Mouse (Mus musculus) heart, adult 18-20 months (tissue): ENCODE measurements at regions not wholly inside any gene's neighbourhood (a gene's known extent, or its start where the extent isn't known, plus 50 kb on each side); places are given as distances from the start of the nearest gene placed in this dataset.

Source experiments
- DNase-seq, 2 experiments: peaks; one replicate each; pipeline ENCODE4 v3.0.0; 2021 to 2022; ENCODE audit warnings: mixed read lengths in 1 of 2

DNA sequence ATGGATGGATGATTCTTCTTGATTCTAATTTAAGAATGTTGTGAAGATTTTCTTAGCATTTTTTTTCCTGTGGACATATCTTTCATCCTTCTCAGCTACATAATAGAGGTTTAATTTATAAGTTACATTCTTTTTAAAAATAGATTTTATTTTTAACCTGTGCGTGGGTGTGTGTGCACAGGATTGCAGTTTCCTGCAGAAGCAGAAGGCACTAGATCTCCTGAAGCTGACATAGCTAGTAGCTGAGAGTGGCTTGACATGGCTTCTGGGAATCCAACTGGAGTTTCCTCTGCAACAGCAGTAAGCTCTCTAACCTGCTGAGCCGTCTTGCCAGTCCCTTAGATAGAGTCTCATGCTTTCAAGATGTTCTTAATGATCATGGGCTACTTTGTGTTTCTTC is 377.5 kb downstream of the Lrriq3 start:
- no peak for DNase-seq

DNA sequence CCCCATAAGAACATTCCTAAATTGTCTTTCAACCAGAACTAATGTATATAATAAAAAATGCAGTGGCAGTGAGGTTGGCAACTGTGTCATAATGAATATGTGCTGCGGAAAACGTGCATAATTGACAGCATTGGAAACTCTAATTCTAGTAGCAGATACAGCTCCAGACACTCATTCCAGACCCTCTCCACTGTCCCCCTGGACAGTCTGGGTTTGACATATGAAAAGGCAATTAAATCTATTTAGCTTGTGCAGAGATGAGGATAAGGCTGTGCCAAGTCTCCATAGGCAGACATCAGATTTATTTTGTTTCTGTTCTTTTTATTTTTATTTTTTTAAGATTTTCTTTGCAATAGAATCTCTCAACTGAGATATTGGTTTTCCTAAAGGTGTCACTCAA is 392.3 kb downstream of the Lrriq3 start:
- no peak for DNase-seq

DNA sequence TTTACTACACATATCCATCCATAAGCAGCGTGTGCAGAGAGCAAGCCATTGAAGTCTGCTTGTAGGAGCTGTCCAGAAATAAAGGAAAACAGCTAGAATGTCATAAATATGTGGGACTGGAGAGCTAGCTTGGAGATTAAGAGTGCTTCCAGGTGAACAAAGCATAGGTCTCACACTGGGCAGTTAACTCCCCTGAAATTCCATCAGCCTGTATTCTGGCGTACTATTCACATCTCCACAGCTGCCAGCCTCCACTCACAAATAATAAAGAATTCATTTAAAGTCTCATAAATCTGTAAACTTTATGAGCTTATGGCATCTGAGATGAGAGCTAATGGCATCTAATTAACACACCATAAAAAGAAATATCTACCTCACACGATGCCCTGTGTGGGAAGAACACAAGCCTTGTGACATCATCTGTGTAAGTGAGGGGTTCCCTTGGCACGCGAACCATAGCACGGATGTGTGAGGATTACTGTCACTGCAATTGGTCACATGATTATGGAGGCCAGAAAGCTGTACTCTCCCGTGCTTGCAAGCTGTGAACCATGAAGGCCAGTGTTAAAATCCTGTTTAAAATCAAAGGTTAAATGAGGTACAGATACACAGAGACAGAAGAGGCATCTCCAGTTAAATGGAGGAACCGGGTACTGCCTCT is 394.8 kb downstream of the Lrriq3 start:
- DNase-seq: no peak

DNA sequence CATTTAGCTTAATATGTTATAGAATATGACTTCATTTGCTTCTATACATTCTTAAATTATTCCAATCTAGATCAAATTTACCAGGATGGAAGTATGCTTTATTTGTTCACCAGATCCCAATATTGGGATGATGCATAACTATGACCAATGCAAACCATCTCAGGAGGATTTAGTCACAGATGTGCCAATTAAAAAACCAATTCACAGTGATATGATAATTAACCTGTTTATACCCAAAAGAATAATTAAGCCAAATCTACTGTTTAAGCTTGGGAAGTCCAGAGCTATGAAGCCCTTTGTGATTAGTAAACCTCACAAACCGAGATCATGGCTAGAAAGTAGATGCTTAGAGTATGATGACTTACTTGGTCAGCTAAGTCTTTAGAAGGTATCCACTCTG is 397.4 kb downstream of the Lrriq3 start:
- no peak for DNase-seq

DNA sequence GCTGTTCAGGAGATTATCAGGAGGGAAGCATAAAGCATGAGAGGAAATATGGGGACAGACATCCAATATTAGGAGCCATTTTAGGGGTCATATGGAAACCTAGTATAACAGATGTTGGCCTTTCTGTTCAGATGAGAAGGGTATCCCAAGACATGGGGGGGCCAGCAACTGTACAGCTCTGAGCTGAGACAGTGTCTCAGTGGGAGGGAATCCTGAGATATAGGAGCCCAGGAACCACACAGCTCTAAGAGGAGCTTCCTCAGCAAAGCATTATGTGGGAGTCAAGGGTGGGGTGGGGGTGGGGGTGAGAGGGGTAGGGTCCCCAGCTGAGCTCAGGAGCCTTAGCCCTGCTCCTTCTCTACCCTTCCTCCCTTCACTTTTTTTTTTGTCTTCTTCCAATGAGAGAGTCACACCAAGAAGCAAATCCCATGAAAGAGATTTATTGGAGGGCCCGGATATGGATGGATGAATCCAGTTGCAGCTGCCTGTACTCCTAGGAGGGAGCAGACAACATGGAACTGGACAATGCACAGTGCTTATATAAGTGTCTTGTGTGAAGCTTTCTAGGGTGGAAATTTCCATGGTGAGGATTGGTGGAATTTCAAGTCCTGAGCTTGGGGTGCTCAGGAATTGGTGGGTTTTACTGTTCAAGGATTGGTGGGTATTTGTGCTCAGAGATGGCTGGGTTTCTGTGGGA is 417.1 kb downstream of the Lrriq3 start:
- DNase-seq: no peak

DNA sequence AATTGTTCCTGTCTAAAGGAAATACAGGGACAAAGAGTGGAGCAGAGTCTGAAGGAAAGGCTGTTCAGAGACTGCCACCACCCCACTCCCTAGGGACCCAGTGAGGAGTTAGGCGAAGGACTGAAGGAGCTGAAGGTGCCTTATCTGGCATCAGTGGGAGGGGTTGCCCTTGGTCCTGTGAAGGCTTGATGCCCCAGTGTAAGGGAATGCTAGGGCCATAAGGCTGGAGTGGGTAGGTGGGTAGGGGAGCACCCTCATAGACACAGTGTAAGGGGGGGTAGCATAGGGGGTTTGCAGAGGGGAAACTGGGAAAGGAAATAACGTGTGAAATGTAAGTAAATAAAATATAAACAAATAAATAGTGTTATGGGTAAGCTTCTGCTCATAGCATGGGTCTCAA is 420.7 kb downstream of the Lrriq3 start:
- DNase-seq: no peak

DNA sequence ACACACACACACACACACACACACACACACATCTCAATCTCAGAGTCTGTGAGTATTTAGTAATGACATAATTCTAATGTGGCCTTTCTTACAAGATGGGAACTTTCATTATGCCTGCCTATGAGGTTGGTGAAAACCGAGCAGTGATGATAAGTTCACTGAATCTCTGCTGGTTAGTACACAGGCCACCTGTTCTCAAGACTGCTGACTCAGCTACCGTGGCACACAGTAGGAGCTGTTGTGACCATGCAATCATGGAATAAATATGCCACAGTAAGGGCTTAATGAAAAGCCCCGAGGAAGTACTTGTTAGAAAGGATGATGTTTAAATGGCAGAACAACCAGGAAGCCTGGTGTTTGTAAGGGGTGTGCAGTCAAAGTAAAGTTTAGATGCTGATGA is 436.1 kb downstream of the Lrriq3 start:
- DNase-seq: no peak

DNA sequence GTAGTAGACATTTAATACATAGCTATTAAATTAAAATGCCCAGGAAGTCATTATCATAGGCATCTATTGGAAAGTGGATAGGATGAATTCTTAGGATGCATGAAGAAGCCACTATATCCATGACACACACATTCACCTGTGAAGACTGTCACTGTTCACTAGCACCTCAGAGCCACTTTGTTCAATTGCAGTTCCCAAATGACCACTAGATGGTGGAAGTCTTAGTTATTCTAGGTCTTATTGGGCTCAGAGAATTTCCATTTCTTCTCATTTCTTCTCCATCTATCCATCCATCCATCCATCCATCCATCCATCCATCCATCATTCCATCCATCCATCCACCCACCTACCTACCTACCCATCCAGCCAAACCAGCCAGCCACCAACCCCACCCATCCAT is 437.6 kb downstream of the Lrriq3 start:
- no peak for DNase-seq

DNA sequence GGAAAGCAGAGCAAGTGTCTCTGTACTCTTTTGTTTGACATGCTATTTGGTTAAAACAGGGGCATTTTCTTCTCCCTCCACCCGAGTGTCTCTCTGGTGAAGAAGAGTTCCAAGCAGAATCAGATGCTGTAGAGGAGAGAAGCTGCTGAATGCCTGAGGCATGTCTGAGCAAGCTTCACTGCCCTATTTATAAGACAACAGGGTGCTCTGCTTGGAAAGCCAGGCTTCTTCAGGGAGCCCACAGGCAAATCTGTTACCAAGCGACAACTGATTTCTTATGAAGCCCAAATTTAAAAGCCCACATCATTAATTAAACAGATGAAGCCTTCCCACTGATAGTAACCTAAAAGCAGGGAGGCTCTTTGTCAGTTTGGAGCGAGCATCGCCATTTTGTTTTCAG is 438.8 kb downstream of the Lrriq3 start:
- no peak for DNase-seq

DNA sequence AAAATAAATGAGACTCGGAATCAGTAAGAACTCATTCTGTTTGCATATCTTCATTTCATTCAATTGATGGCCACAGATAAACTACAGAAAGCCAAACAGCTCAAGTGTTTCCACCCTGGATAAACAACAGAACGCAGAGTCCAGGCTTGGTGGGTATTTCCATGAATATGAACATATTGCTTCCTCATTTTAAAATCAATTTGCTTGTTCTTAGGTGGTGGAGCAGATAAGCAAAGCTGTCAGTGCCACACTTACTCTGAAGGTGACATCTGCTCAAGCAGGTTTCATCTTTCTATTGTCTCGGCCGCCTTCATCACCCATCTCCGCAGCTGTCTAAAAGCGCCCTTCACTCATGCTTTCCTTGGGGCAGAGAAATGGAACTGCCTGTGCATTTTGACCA is 455.0 kb downstream of the Lrriq3 start:
- DNase-seq: no peak

DNA sequence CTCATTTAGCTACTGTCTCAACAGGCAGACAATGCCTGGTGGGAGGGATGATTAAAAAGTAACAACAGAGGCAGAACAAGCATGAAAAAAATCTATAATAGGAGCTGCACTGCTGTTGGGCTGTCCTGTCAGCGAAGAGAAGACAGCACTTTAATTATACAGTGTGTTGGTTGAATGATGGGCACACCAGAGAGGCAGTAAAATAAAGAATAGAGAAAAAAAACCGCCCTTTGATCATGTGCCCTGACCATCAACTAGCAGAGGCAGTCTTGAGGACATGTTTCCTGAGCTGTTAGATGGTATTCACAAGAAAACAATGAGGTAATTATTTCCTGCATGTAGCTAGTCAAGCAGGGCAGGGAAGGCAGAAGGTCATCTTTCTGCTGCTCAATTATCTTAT is 483.9 kb downstream of the Lrriq3 start:
- no peak for DNase-seq

DNA sequence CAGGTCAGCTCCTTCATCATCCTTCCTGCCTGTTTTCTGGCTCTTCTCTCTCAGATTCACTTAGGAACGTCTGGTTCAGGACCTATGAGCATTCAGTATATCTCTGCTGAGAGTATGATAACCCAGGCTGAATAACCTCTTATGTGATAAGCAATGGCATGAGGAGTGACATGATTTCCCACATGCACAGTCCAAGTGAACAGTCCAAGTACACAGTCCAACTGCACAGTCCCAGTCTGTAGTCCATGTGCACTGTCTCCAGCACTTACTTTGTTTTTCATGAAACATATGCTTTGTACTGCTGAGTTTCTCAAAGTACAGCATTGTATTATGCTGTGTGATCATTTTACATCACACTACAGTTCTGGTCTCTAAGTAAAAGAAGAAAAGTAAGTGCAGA is 510.8 kb downstream of the Lrriq3 start:
- no peak for DNase-seq
